Mouse (Mus musculus): ENCODE data around the gene Zbtb8os. TPM values are rescaled to one million over a fixed set of nuclear protein-coding genes. Genes with fewer than 3 reads are reported as not detected.

The Zbtb8os gene
- total RNA-seq, 2 experiments from 2014 or later, result 23.1 to 24.0 TPM

Other genes starting within 250 kb of the Zbtb8os start
- gene Tmem54, start 230.1 kb upstream of the Zbtb8os start, total RNA-seq (2021), result not detected
- not detected for gene Hpca, start 213.7 kb upstream of the Zbtb8os start, total RNA-seq (2021)
- gene Fndc5, start 198.7 kb upstream of the Zbtb8os start, total RNA-seq (2021), result 10 to 100 TPM; 71.5 to 93.0 TPM
- gene S100pbp, start 146.0 kb upstream of the Zbtb8os start, total RNA-seq (2021), result 1 to 10 TPM; 3.5 to 4.0 TPM
- 10 to 100 TPM; 31.7 to 34.2 TPM for gene Yars, start 145.9 kb upstream of the Zbtb8os start, total RNA-seq (2021)
- 1 to 10 TPM; 1.3 to 2.0 TPM for gene C77080, start 74.3 kb upstream of the Zbtb8os start, total RNA-seq (2021)
- gene Sync, start 48.1 kb upstream of the Zbtb8os start, total RNA-seq (2021), result 10 to 100 TPM; 40.2 to 44.7 TPM
- gene Rbbp4, start 325 bp upstream of the Zbtb8os start, total RNA-seq (2021), result 10 to 100 TPM; 41.0 to 50.6 TPM
- 1 to 10 TPM; 1.2 to 1.3 TPM for gene Zbtb8a, start 42.4 kb downstream of the Zbtb8os start, total RNA-seq (2021)
- not detected for gene Zbtb8b, start 105.2 kb downstream of the Zbtb8os start, total RNA-seq (2021)
- 10 to 100 TPM; 25.6 to 26.9 TPM for gene Bsdc1, start 125.9 kb downstream of the Zbtb8os start, total RNA-seq (2021)
- not detected for gene Tssk3, start 155.3 kb downstream of the Zbtb8os start, total RNA-seq (2021)
- gene Fam229a, start 155.5 kb downstream of the Zbtb8os start, total RNA-seq (2021), result not detected
- gene Marcksl1, start 177.9 kb downstream of the Zbtb8os start, total RNA-seq (2021), result 1 to 10 TPM; 1.6 to 2.8 TPM
- gene Hdac1, start 207.0 kb downstream of the Zbtb8os start, total RNA-seq (2021), result 1 to 10 TPM; 9.6 to 9.9 TPM
- under 1 TPM in 1 of 2 experiments, not detected in 1; 0.48 TPM for gene Lck, start 237.9 kb downstream of the Zbtb8os start, total RNA-seq (2021)
- under 1 TPM in 1 of 2 experiments, not detected in 1; 0.31 TPM for gene Fam167b, start 242.9 kb downstream of the Zbtb8os start, total RNA-seq (2021)

Data from gastrocnemius, postnatal 25 days (tissue).